Mouse (Mus musculus): ENCODE data around the gene Rab1b. TPM values are rescaled to one million over a fixed set of nuclear protein-coding genes. Genes with fewer than 3 reads are reported as not detected.

Gene Rab1b
- polyA plus RNA-seq, 1 experiment from 2014 or later, result 286 TPM

- Histone ChIP-seq H3K4me1 (ENCODE audit: control insufficient read depth, insufficient read depth, low read length) (peaks cover 41% of the 10 kb centered on the region), H3K36me3 (ENCODE audit: control insufficient read depth, insufficient read depth, low read length) (no peaks in the 10 kb centered on the region), H3K4me2 (replicated peaks; ENCODE audit: low read depth, low read length) (peak overlapping the region; percentile 12), H3K27me3 (ENCODE audit: control insufficient read depth, insufficient read depth, low read length) (no peaks in the 10 kb centered on the region), H3K27ac (ENCODE audit: low read depth, low read length) (peak overlapping the region; percentile 85), H3K4me3 (ENCODE audit: low read length) (no peak overlapping the region), H3K9me3 (ENCODE audit: control insufficient read depth, low read length) (no peaks in the 10 kb centered on the region), H3K9ac (ENCODE audit: low read depth, low read length) (no peak overlapping the region)
- 10% methylated on average over 10 of the region's 10 CpGs for WGBS
- ATAC-seq (ENCODE audit: low FRiP score, low TSS enrichment), result peak; percentile 48
Observed at GRCm38 (mm10) chr19:5058801-5059771, 47.8 kb downstream of the Rab1b start.

GRCm38 (mm10) chr19:5057876-5058775 is 48.7 kb downstream of the Rab1b start:
- Histone ChIP-seq H3K27me3 (ENCODE audit: control insufficient read depth, insufficient read depth, low read length) (peaks cover 6% of the 10 kb centered on the region; the same call in 1 of the 2 replicates), H3K9ac (ENCODE audit: low read depth, low read length) (no peak overlapping the region), H3K9me3 (ENCODE audit: control insufficient read depth, low read length) (no peaks in the 10 kb centered on the region), H3K4me1 (ENCODE audit: control insufficient read depth, insufficient read depth, low read length) (peaks cover 41% of the 10 kb centered on the region), H3K36me3 (ENCODE audit: control insufficient read depth, insufficient read depth, low read length) (no peaks in the 10 kb centered on the region), H3K4me2 (replicated peaks; ENCODE audit: low read depth, low read length) (no peak overlapping the region), H3K4me3 (ENCODE audit: low read length) (no peak overlapping the region), H3K27ac (ENCODE audit: low read depth, low read length) (peak overlapping the region; percentile 85; the same call in 1 of the 2 replicates)
- 26% methylated on average over 16 of the region's 16 CpGs for WGBS
- ATAC-seq (ENCODE audit: low FRiP score, low TSS enrichment), result no peak

- no peak overlapping the region for H3K27ac ChIP-seq (ENCODE audit: low read depth, low read length)
- H3K4me2 ChIP-seq (replicated peaks; ENCODE audit: low read depth, low read length), result no peak overlapping the region
- no peaks in the 10 kb centered on the region for H3K36me3 ChIP-seq (ENCODE audit: control insufficient read depth, insufficient read depth, low read length)
- H3K4me1 ChIP-seq (ENCODE audit: control insufficient read depth, insufficient read depth, low read length), result peaks cover 54% of the 10 kb centered on the region
- WGBS, result 13% methylated on average over 6 of the region's 6 CpGs
- H3K27me3 ChIP-seq (ENCODE audit: control insufficient read depth, insufficient read depth, low read length), result peaks cover 25% of the 10 kb centered on the region
- no peak overlapping the region for H3K9ac ChIP-seq (ENCODE audit: low read depth, low read length)
- H3K9me3 ChIP-seq (ENCODE audit: control insufficient read depth, low read length), result no peaks in the 10 kb centered on the region
- ATAC-seq (ENCODE audit: low FRiP score, low TSS enrichment), result no peak
- H3K4me3 ChIP-seq (ENCODE audit: low read length), result no peak overlapping the region
Observed at GRCm38 (mm10) chr19:5056251-5056650, 50.6 kb downstream of the Rab1b start.

GRCm38 (mm10) chr19:5053909-5054308 is 53.0 kb downstream of the Rab1b start:
- H3K4me1 ChIP-seq (ENCODE audit: control insufficient read depth, insufficient read depth, low read length), result peaks cover 46% of the 10 kb centered on the region
- H3K4me3 ChIP-seq (ENCODE audit: low read length), result no peak overlapping the region
- H3K36me3 ChIP-seq (ENCODE audit: control insufficient read depth, insufficient read depth, low read length), result peaks cover 3% of the 10 kb centered on the region; the same call in 1 of the 2 replicates
- ATAC-seq (ENCODE audit: low FRiP score, low TSS enrichment), result no peak
- H3K27ac ChIP-seq (ENCODE audit: low read depth, low read length), result no peak overlapping the region
- no peak overlapping the region for H3K4me2 ChIP-seq (replicated peaks; ENCODE audit: low read depth, low read length)
- peaks cover 25% of the 10 kb centered on the region for H3K27me3 ChIP-seq (ENCODE audit: control insufficient read depth, insufficient read depth, low read length)
- H3K9me3 ChIP-seq (ENCODE audit: control insufficient read depth, low read length), result no peaks in the 10 kb centered on the region
- 18% methylated on average over 9 of the region's 9 CpGs for WGBS
- no peak overlapping the region for H3K9ac ChIP-seq (ENCODE audit: low read depth, low read length)

- Histone ChIP-seq H3K36me3 (ENCODE audit: control insufficient read depth, insufficient read depth, low read length) (peaks cover 9% of the 10 kb centered on the region; the same call in 1 of the 2 replicates), H3K4me1 (ENCODE audit: control insufficient read depth, insufficient read depth, low read length) (peaks cover 36% of the 10 kb centered on the region), H3K4me2 (replicated peaks; ENCODE audit: low read depth, low read length) (no peak overlapping the region), H3K9me3 (ENCODE audit: control insufficient read depth, low read length) (no peaks in the 10 kb centered on the region), H3K27ac (ENCODE audit: low read depth, low read length) (no peak overlapping the region), H3K27me3 (ENCODE audit: control insufficient read depth, insufficient read depth, low read length) (peaks cover 25% of the 10 kb centered on the region), H3K9ac (ENCODE audit: low read depth, low read length) (no peak overlapping the region), H3K4me3 (ENCODE audit: low read length) (no peak overlapping the region)
- 60% methylated on average over 17 of the region's 17 CpGs for WGBS
- ATAC-seq (ENCODE audit: low FRiP score, low TSS enrichment), result no peak
Observed at GRCm38 (mm10) chr19:5052853-5053252, 54.0 kb downstream of the Rab1b start.

GRCm38 (mm10) chr19:5052166-5052822 is 54.6 kb downstream of the Rab1b start:
- Histone ChIP-seq H3K36me3 (ENCODE audit: control insufficient read depth, insufficient read depth, low read length) (peaks cover 11% of the 10 kb centered on the region; the same call in 1 of the 2 replicates), H3K27me3 (ENCODE audit: control insufficient read depth, insufficient read depth, low read length) (peaks cover 25% of the 10 kb centered on the region), H3K27ac (ENCODE audit: low read depth, low read length) (no peak overlapping the region), H3K9ac (ENCODE audit: low read depth, low read length) (0 out of 2 replicates have a peak overlapping the region, but pooled peaks have one; percentile 12), H3K4me3 (ENCODE audit: low read length) (no peak overlapping the region), H3K4me1 (ENCODE audit: control insufficient read depth, insufficient read depth, low read length) (peaks cover 36% of the 10 kb centered on the region), H3K4me2 (replicated peaks; ENCODE audit: low read depth, low read length) (peak overlapping the region; percentile 15), H3K9me3 (ENCODE audit: control insufficient read depth, low read length) (no peaks in the 10 kb centered on the region)
- ATAC-seq (ENCODE audit: low FRiP score, low TSS enrichment), result no peak
- WGBS, result 28% methylated on average over 25 of the region's 25 CpGs

- peak overlapping the region; percentile 24; the same call in 1 of the 2 replicates for H3K9ac ChIP-seq (ENCODE audit: low read depth, low read length)
- H3K27me3 ChIP-seq (ENCODE audit: control insufficient read depth, insufficient read depth, low read length), result peaks cover 25% of the 10 kb centered on the region
- no peak for ATAC-seq (ENCODE audit: low FRiP score, low TSS enrichment)
- H3K4me3 ChIP-seq (ENCODE audit: low read length), result peak overlapping the region; percentile 29; the same call in 1 of the 2 replicates
- H3K36me3 ChIP-seq (ENCODE audit: control insufficient read depth, insufficient read depth, low read length), result peaks cover 18% of the 10 kb centered on the region
- peaks cover 30% of the 10 kb centered on the region for H3K4me1 ChIP-seq (ENCODE audit: control insufficient read depth, insufficient read depth, low read length)
- WGBS, result 49% methylated on average over 3 of the region's 3 CpGs
- no peaks in the 10 kb centered on the region for H3K9me3 ChIP-seq (ENCODE audit: control insufficient read depth, low read length)
- peak overlapping the region; percentile 36 for H3K4me2 ChIP-seq (replicated peaks; ENCODE audit: low read depth, low read length)
- no peak overlapping the region for H3K27ac ChIP-seq (ENCODE audit: low read depth, low read length)
Observed at GRCm38 (mm10) chr19:5051515-5051914, 55.4 kb downstream of the Rab1b start.

- peak overlapping the region; percentile 44; the same call in 1 of the 2 replicates for H3K9ac ChIP-seq (ENCODE audit: low read depth, low read length)
- 13% methylated on average over 17 of the region's 17 CpGs for WGBS
- peaks cover 26% of the 10 kb centered on the region for H3K4me1 ChIP-seq (ENCODE audit: control insufficient read depth, insufficient read depth, low read length)
- no peak overlapping the region for H3K27ac ChIP-seq (ENCODE audit: low read depth, low read length)
- ATAC-seq (ENCODE audit: low FRiP score, low TSS enrichment), result peak; percentile 13; the same call in 1 of the 2 replicates
- peak overlapping the region; percentile 29; the same call in 1 of the 2 replicates for H3K4me3 ChIP-seq (ENCODE audit: low read length)
- peaks cover 23% of the 10 kb centered on the region for H3K36me3 ChIP-seq (ENCODE audit: control insufficient read depth, insufficient read depth, low read length)
- H3K4me2 ChIP-seq (replicated peaks; ENCODE audit: low read depth, low read length), result peak overlapping the region; percentile 36
- no peaks in the 10 kb centered on the region for H3K9me3 ChIP-seq (ENCODE audit: control insufficient read depth, low read length)
- H3K27me3 ChIP-seq (ENCODE audit: control insufficient read depth, insufficient read depth, low read length), result peaks cover 25% of the 10 kb centered on the region
Observed at GRCm38 (mm10) chr19:5051031-5051430, 55.8 kb downstream of the Rab1b start.

Data from kidney, embryonic 14.5 days (tissue).